ENCODE assay signal across 27 mouse cellular contexts in genomic region chr14:61699638-61700037, GRCm38 (mm10).
"Had no signal": no experiment of that assay in that cellular context is flagged by ENCODE, and none has a peak within 500 bp of the region (broad histone marks: within the 10 kb centered on the region; RNA-seq: fewer than 3 reads in every experiment).

No protein-coding gene starts in this region.

- H3K27me3 ChIP-seq: heart, embryonic 13.5 days; heart, embryonic 15.5 days; kidney, embryonic 15.5 days; limb, embryonic 12.5 days had no signal

- H3K4me2 ChIP-seq: heart, embryonic 13.5 days; heart, embryonic 15.5 days; hindbrain, embryonic 13.5 days; hindbrain, embryonic 15.5 days; kidney, embryonic 15.5 days; limb, embryonic 12.5 days; liver, embryonic 11.5 days; liver, embryonic 13.5 days; liver, embryonic 15.5 days had no signal

- H3K4me1 ChIP-seq: heart, embryonic 10.5 days; heart, embryonic 13.5 days; heart, embryonic 15.5 days; hindbrain, embryonic 15.5 days; liver, embryonic 13.5 days; liver, embryonic 15.5 days had no signal

- H3K27ac ChIP-seq: heart, embryonic 10.5 days; heart, embryonic 13.5 days; heart, embryonic 15.5 days; hindbrain, embryonic 13.5 days; hindbrain, embryonic 15.5 days; hindbrain, postnatal 0 days; kidney, embryonic 15.5 days; kidney, postnatal 0 days; left cerebral cortex, adult 2 months; limb, embryonic 12.5 days; liver, embryonic 13.5 days; liver, embryonic 15.5 days had no signal

- H3K9me3 ChIP-seq: heart, embryonic 10.5 days; heart, embryonic 13.5 days; heart, embryonic 15.5 days; hindbrain, embryonic 13.5 days; hindbrain, embryonic 15.5 days; kidney, embryonic 15.5 days; limb, embryonic 10.5 days; limb, embryonic 12.5 days; liver, embryonic 13.5 days; liver, embryonic 15.5 days had no signal

- H3K36me3 ChIP-seq: heart, embryonic 10.5 days; heart, embryonic 13.5 days; heart, embryonic 15.5 days; hindbrain, embryonic 13.5 days; hindbrain, embryonic 15.5 days; kidney, embryonic 15.5 days; limb, embryonic 10.5 days; limb, embryonic 12.5 days; liver, embryonic 13.5 days; liver, embryonic 15.5 days had no signal

- DNase-seq: gastrocnemius, postnatal 14 days; gastrocnemius, postnatal 36 days; heart, adult 18-20 months; heart, postnatal 14 days; heart, postnatal 36 days; kidney, adult 11 months; kidney, adult 2 months; kidney, adult 9 months; kidney, postnatal 14 days; kidney, postnatal 36 days; liver; liver, embryonic 13.5 days; liver, postnatal 0 days had no signal

- H3K4me3 ChIP-seq: heart, embryonic 10.5 days; heart, embryonic 13.5 days; heart, embryonic 15.5 days; hindbrain, embryonic 13.5 days; hindbrain, embryonic 15.5 days; kidney, embryonic 15.5 days; left cerebral cortex, adult 2 months; limb, embryonic 10.5 days; limb, embryonic 12.5 days; liver, embryonic 13.5 days; liver, embryonic 15.5 days had no signal

- ATAC-seq: hindbrain, postnatal 0 days; intestine, embryonic 16.5 days; liver, postnatal 0 days had no signal

- H3K9ac ChIP-seq: heart, embryonic 13.5 days; heart, embryonic 15.5 days; hindbrain, embryonic 13.5 days; hindbrain, embryonic 15.5 days; kidney, embryonic 15.5 days; limb, embryonic 12.5 days; liver, embryonic 13.5 days; liver, embryonic 15.5 days; liver, postnatal 0 days had no signal
